Mouse (Mus musculus): ENCODE results near the gene Ilf2. TPM values are rescaled to one million over a fixed set of nuclear protein-coding genes. Genes with fewer than 3 reads are reported as not detected.
A peak's percentile ranks its signal among the peaks of the same experiment; 100 is the strongest.

Ilf2 gene
- 103 and 104 TPM in 2 replicates for polyA plus RNA-seq (2015; fragmentation: Nextera tagmentation; extraction: Ambion mirVana)

GRCm38 (mm10) chr3:90475831-90476611 is at the start of gene Ilf2:
Ilf2 (plus strand) TSS chr3:90476126.
- H3K4me3 ChIP-seq (ENCODE audit: low read length): peak within 1 kb of the TSS; percentile 76
- peak; percentile 98 for ATAC-seq (replicated peaks; ENCODE audit: extremely low read depth, insufficient read depth, low FRiP score)
- no peaks in the 10 kb centered on the region for H3K27me3 ChIP-seq (ENCODE audit: control insufficient read depth, insufficient read depth, low read length)
- H3K9ac ChIP-seq (ENCODE audit: low read length): peak within 1 kb of the TSS; percentile 91
- no peaks in the 10 kb centered on the region for H3K9me3 ChIP-seq (replicated peaks; ENCODE audit: control insufficient read depth, low read length)
- H3K4me1 ChIP-seq (ENCODE audit: control insufficient read depth, insufficient read depth, low read length): peaks cover 6% of the 10 kb centered on the region
- H3K36me3 ChIP-seq (ENCODE audit: control insufficient read depth, insufficient read depth): peaks cover 24% of the 10 kb centered on the region
- under 1% methylated on average over 45 of the region's 45 CpGs for WGBS
- H3K4me2 ChIP-seq (ENCODE audit: low read depth, low read length): peak within 1 kb of the TSS; percentile 66
- peak within 1 kb of the TSS; percentile 93 for H3K27ac ChIP-seq (ENCODE audit: low read length)

GRCm38 (mm10) chr3:90427574-90427973 is 48.4 kb upstream of the Ilf2 start:
- no peaks in the 10 kb centered on the region for H3K9me3 ChIP-seq (replicated peaks; ENCODE audit: control insufficient read depth, low read length)
- H3K4me3 ChIP-seq (ENCODE audit: low read length): no peak overlapping the region
- H3K27ac ChIP-seq (ENCODE audit: low read length): no peak overlapping the region
- WGBS: 94% methylated on average over 1 of the region's 1 CpGs
- peaks cover 12% of the 10 kb centered on the region for H3K36me3 ChIP-seq (ENCODE audit: control insufficient read depth, insufficient read depth)
- peaks cover 23% of the 10 kb centered on the region for H3K4me1 ChIP-seq (ENCODE audit: control insufficient read depth, insufficient read depth, low read length)
- ATAC-seq (replicated peaks; ENCODE audit: extremely low read depth, insufficient read depth, low FRiP score): no peak
- H3K27me3 ChIP-seq (ENCODE audit: control insufficient read depth, insufficient read depth, low read length): no peaks in the 10 kb centered on the region
- H3K4me2 ChIP-seq (ENCODE audit: low read depth, low read length): no peak overlapping the region
- no peak overlapping the region for H3K9ac ChIP-seq (ENCODE audit: low read length)

DNA sequence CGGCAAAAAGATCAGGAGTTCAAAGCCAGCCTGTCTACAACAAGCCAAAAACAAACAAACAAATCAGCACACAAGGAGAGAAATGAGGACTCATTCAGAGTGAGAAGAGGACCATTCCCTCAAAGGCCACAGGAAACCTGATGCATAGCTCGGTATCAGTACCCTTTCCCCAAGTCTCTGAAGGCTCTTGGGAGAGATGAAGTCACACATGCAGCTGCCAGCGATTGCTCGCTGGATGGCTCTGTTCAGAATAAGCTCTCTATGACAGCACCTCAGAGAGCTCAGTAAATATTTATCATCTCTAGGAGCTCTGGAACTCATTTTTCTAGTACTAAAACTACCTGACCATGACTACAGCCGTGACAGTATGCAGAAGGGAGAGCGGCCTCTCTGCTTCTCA is 47.7 kb upstream of the Ilf2 start:
- Histone ChIP-seq H3K36me3 (ENCODE audit: control insufficient read depth, insufficient read depth) (peaks cover 8% of the 10 kb centered on the region), H3K4me2 (ENCODE audit: low read depth, low read length) (no peak overlapping the region)
- 63% methylated on average over 6 of the region's 6 CpGs for WGBS

GRCm38 (mm10) chr3:90429576-90429975 is 46.4 kb upstream of the Ilf2 start:
- H3K27me3 ChIP-seq (ENCODE audit: control insufficient read depth, insufficient read depth, low read length): no peaks in the 10 kb centered on the region
- no peaks in the 10 kb centered on the region for H3K36me3 ChIP-seq (ENCODE audit: control insufficient read depth, insufficient read depth)
- no peak overlapping the region for H3K9ac ChIP-seq (ENCODE audit: low read length)
- 84% methylated on average over 3 of the region's 3 CpGs for WGBS
- no peak overlapping the region for H3K4me3 ChIP-seq (ENCODE audit: low read length)
- H3K4me2 ChIP-seq (ENCODE audit: low read depth, low read length): no peak overlapping the region
- H3K4me1 ChIP-seq (ENCODE audit: control insufficient read depth, insufficient read depth, low read length): peaks cover 28% of the 10 kb centered on the region
- H3K27ac ChIP-seq (ENCODE audit: low read length): no peak overlapping the region
- no peaks in the 10 kb centered on the region for H3K9me3 ChIP-seq (replicated peaks; ENCODE audit: control insufficient read depth, low read length)
- ATAC-seq (replicated peaks; ENCODE audit: extremely low read depth, insufficient read depth, low FRiP score): no peak

More for the DNA sequence above, 47.7 kb upstream of the Ilf2 start:
- no peak for ATAC-seq (replicated peaks; ENCODE audit: extremely low read depth, insufficient read depth, low FRiP score)
- Histone ChIP-seq H3K9ac (ENCODE audit: low read length) (no peak overlapping the region), H3K27ac (ENCODE audit: low read length) (no peak overlapping the region), H3K4me3 (ENCODE audit: low read length) (no peak overlapping the region), H3K9me3 (replicated peaks; ENCODE audit: control insufficient read depth, low read length) (no peaks in the 10 kb centered on the region), H3K4me1 (ENCODE audit: control insufficient read depth, insufficient read depth, low read length) (peaks cover 23% of the 10 kb centered on the region), H3K27me3 (ENCODE audit: control insufficient read depth, insufficient read depth, low read length) (no peaks in the 10 kb centered on the region)

- Histone ChIP-seq H3K4me1 (ENCODE audit: control insufficient read depth, insufficient read depth, low read length) (peaks cover 28% of the 10 kb centered on the region), H3K4me2 (ENCODE audit: low read depth, low read length) (peak overlapping the region; percentile 100), H3K27ac (ENCODE audit: low read length) (peak overlapping the region; percentile 98), H3K36me3 (ENCODE audit: control insufficient read depth, insufficient read depth) (no peaks in the 10 kb centered on the region), H3K9ac (ENCODE audit: low read length) (peak overlapping the region; percentile 96), H3K27me3 (ENCODE audit: control insufficient read depth, insufficient read depth, low read length) (no peaks in the 10 kb centered on the region), H3K4me3 (ENCODE audit: low read length) (peak overlapping the region; percentile 92), H3K9me3 (replicated peaks; ENCODE audit: control insufficient read depth, low read length) (no peaks in the 10 kb centered on the region)
- no peak for ATAC-seq (replicated peaks; ENCODE audit: extremely low read depth, insufficient read depth, low FRiP score)
- WGBS: 12% methylated on average over 2 of the region's 2 CpGs
Measured at GRCm38 (mm10) chr3:90432348-90432747, 43.6 kb upstream of the Ilf2 start.

GRCm38 (mm10) chr3:90432811-90433219 is 43.1 kb upstream of the Ilf2 start:
- WGBS: 0% methylated on average over 12 of the region's 12 CpGs

DNA sequence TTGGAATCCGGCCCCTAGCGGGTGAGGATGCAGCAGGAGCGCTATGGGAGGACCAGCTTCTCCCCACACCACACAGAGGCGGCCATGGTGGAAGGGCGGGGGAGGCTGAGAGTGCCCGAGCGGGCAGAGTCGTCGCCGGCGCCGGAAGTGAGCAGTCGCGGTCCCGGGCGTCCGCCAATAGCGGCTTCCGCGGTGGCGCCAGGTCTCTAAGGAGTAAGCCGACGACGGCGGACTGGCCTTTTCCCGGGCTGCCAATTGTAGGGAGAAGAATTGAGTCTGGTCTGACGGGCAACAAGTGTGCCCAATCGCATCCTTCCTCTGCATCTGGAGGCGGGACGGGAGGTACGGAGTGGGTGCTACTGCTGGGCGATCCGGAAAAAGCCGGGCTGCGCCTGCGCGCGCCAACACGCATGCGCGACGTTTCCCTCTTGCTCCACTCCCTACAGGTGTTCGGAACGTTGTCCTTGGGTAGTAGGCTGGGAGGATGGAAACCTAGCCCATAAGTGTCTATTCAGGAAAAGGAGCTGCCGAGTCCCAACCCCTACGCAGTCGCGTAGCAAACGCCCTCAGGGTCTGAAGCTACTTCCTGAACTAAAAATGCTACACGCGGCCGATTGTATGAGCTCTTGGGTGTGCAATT is 42.4 kb upstream of the Ilf2 start, which contains the start of gene Ints3:
TSS of gene Ints3 (minus strand) at position 242 of the 640 bp plus-strand sequence.
- H3K36me3 ChIP-seq (ENCODE audit: control insufficient read depth, insufficient read depth): no peaks in the 10 kb centered on the region
- H3K27ac ChIP-seq (ENCODE audit: low read length): peak within 1 kb of the TSS; percentile 98
- WGBS: under 1% methylated on average over 52 of the region's 52 CpGs
- ATAC-seq (replicated peaks; ENCODE audit: extremely low read depth, insufficient read depth, low FRiP score): peak; percentile 99
- H3K9me3 ChIP-seq (replicated peaks; ENCODE audit: control insufficient read depth, low read length): no peaks in the 10 kb centered on the region
- peak within 1 kb of the TSS; percentile 92 for H3K4me3 ChIP-seq (ENCODE audit: low read length)
- H3K9ac ChIP-seq (ENCODE audit: low read length): peak within 1 kb of the TSS; percentile 96
- H3K27me3 ChIP-seq (ENCODE audit: control insufficient read depth, insufficient read depth, low read length): no peaks in the 10 kb centered on the region
- peak within 1 kb of the TSS; percentile 100 for H3K4me2 ChIP-seq (ENCODE audit: low read depth, low read length)
- H3K4me1 ChIP-seq (ENCODE audit: control insufficient read depth, insufficient read depth, low read length): peaks cover 27% of the 10 kb centered on the region

More at GRCm38 (mm10) chr3:90432811-90433219, 43.1 kb upstream of the Ilf2 start:
- Histone ChIP-seq H3K27ac (ENCODE audit: low read length) (peak overlapping the region; percentile 98), H3K9ac (ENCODE audit: low read length) (peak overlapping the region; percentile 96), H3K4me3 (ENCODE audit: low read length) (peak overlapping the region; percentile 92), H3K9me3 (replicated peaks; ENCODE audit: control insufficient read depth, low read length) (no peaks in the 10 kb centered on the region), H3K27me3 (ENCODE audit: control insufficient read depth, insufficient read depth, low read length) (no peaks in the 10 kb centered on the region), H3K36me3 (ENCODE audit: control insufficient read depth, insufficient read depth) (no peaks in the 10 kb centered on the region), H3K4me2 (ENCODE audit: low read depth, low read length) (peak overlapping the region; percentile 100), H3K4me1 (ENCODE audit: control insufficient read depth, insufficient read depth, low read length) (peaks cover 28% of the 10 kb centered on the region)
- ATAC-seq (replicated peaks; ENCODE audit: extremely low read depth, insufficient read depth, low FRiP score): peak; percentile 9; the same call in 1 of the 2 replicates

- Histone ChIP-seq H3K27ac (ENCODE audit: low read length) (peak overlapping the region; percentile 98), H3K4me1 (ENCODE audit: control insufficient read depth, insufficient read depth, low read length) (peaks cover 26% of the 10 kb centered on the region), H3K36me3 (ENCODE audit: control insufficient read depth, insufficient read depth) (no peaks in the 10 kb centered on the region), H3K9ac (ENCODE audit: low read length) (peak overlapping the region; percentile 73), H3K4me2 (ENCODE audit: low read depth, low read length) (peak overlapping the region; percentile 100), H3K27me3 (ENCODE audit: control insufficient read depth, insufficient read depth, low read length) (no peaks in the 10 kb centered on the region), H3K9me3 (replicated peaks; ENCODE audit: control insufficient read depth, low read length) (no peaks in the 10 kb centered on the region), H3K4me3 (ENCODE audit: low read length) (peak overlapping the region; percentile 92)
- WGBS: 50% methylated on average over 11 of the region's 11 CpGs
- no peak for ATAC-seq (replicated peaks; ENCODE audit: extremely low read depth, insufficient read depth, low FRiP score)
Measured at GRCm38 (mm10) chr3:90434073-90434730, 41.7 kb upstream of the Ilf2 start.
